Mouse (Mus musculus): Measurements from ENCODE around the gene Nek3. TPM values are rescaled to one million over a fixed set of nuclear protein-coding genes. Genes with fewer than 3 reads are reported as not detected.

Gene Nek3
- polyA plus RNA-seq, 1 experiment from 2014 or later: 2.6 TPM

- no peak for DNase-seq (ENCODE audit: low spot score)
- no peak for TF ChIP-seq CTCF (IDR thresholded peaks at IDR 0.05; ENCODE audit: low read depth)
- no peak for TF ChIP-seq EP300 (optimal IDR thresholded peaks at IDR 0.05)
- H3K27me3 ChIP-seq (ENCODE audit: control insufficient read depth, insufficient read depth, low read length): no peaks in the 10 kb centered on the region
- WGBS: 93% methylated on average over 5 of the region's 5 CpGs
- H3K4me2 ChIP-seq (replicated peaks; ENCODE audit: low read depth): no peak overlapping the region
- H3K4me1 ChIP-seq (replicated peaks; ENCODE audit: control insufficient read depth, insufficient read depth): no peaks in the 10 kb centered on the region
- ATAC-seq (ENCODE audit: low FRiP score, low TSS enrichment): no peak
- no peak overlapping the region for H3K4me3 ChIP-seq (ENCODE audit: low read depth, low read length)
- H3K36me3 ChIP-seq (ENCODE audit: control insufficient read depth, insufficient read depth, low read length): peaks cover 5% of the 10 kb centered on the region; the same call in 1 of the 2 replicates
- no peak overlapping the region for H3K9ac ChIP-seq (ENCODE audit: low read length)
- H3K9me3 ChIP-seq (ENCODE audit: control insufficient read depth, low read length): no peaks in the 10 kb centered on the region
- H3K27ac ChIP-seq (replicated peaks): no peak overlapping the region
These were observed 2.9 kb upstream of the Nek3 start for GRCm38 (mm10) chr8:22169167-22169566.

DNA sequence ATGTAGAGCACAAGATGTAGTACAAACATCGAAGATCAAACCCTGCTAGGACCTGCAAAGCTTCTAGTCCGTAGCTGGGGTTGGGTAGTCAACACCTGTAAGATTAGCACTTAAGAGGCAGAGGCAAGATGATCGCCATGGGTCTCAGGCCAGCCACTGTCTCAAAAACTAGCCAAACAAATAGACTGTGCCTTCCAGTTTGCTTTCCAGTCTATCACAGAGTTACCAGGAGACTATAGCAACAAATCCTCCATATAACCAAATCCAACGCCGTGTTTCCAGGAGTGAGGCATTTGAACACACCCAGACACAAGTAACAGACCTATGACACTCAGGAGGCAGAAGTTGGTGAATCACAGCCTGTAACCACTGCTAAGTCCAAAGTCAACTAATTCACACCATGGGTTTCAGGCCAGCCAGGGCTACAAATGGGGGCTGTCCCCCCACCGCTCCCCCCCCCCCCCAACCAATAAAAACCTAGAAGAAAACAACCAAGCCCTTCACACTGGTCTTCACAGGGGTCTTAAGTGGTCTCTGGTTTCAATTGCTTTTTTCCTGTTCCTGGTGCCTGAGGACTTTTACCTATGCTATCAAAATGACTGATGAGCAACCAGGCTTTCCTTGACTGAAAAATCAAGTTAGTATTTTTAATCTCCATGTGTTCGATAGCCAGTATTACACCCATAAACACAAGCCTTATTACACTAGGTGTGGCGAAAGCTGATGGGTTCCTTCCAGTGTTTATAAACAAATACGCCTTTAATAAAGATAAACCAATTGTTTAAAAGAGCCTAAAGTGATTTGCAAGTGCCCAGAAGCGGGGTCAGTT, 770 bp downstream of the Nek3 start:
- peaks cover 5% of the 10 kb centered on the region; the same call in 1 of the 2 replicates for H3K36me3 ChIP-seq (ENCODE audit: control insufficient read depth, insufficient read depth, low read length)
- no peaks in the 10 kb centered on the region for H3K27me3 ChIP-seq (ENCODE audit: control insufficient read depth, insufficient read depth, low read length)
- H3K9ac ChIP-seq (ENCODE audit: low read length): peak overlapping the region; percentile 61
- H3K9me3 ChIP-seq (ENCODE audit: control insufficient read depth, low read length): no peaks in the 10 kb centered on the region
- WGBS: 45% methylated on average over 9 of the region's 10 CpGs
- ATAC-seq (ENCODE audit: low FRiP score, low TSS enrichment): peak; percentile 39
- H3K4me3 ChIP-seq (ENCODE audit: low read depth, low read length): peak overlapping the region; percentile 61
- no peaks in the 10 kb centered on the region for H3K4me1 ChIP-seq (replicated peaks; ENCODE audit: control insufficient read depth, insufficient read depth)
- no peak for TF ChIP-seq EP300 (optimal IDR thresholded peaks at IDR 0.05)
- no peak for TF ChIP-seq CTCF (IDR thresholded peaks at IDR 0.05; ENCODE audit: low read depth)
- no peak for DNase-seq (ENCODE audit: low spot score)
- H3K27ac ChIP-seq (replicated peaks): peak overlapping the region; percentile 69; the same call in 1 of the 2 replicates
- H3K4me2 ChIP-seq (replicated peaks; ENCODE audit: low read depth): peak overlapping the region; percentile 59

DNA sequence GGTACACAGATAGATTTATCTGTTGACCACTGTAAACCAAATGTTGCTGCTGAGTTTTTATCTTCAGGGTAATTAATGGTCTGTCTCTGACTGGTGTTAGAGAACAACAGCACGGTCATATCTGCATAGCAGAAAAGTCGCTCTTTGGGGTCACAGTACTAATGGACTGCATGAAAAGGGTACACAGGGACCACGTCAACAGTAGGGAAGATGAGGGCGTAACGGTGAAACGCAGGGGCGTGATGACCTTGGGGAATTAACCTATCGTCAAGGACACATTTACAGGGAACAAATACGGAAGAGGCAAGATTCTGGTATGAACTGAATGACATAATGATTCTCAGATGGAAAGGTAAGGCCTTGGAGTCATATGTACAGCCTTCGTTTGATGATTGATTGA, 1.8 kb downstream of the Nek3 start:
- no peak overlapping the region for H3K4me3 ChIP-seq (ENCODE audit: low read depth, low read length)
- no peaks in the 10 kb centered on the region for H3K27me3 ChIP-seq (ENCODE audit: control insufficient read depth, insufficient read depth, low read length)
- no peak overlapping the region for H3K4me2 ChIP-seq (replicated peaks; ENCODE audit: low read depth)
- no peak for ATAC-seq (ENCODE audit: low FRiP score, low TSS enrichment)
- DNase-seq (ENCODE audit: low spot score): no peak
- H3K9ac ChIP-seq (ENCODE audit: low read length): no peak overlapping the region
- TF ChIP-seq EP300 (optimal IDR thresholded peaks at IDR 0.05): no peak
- no peak for TF ChIP-seq CTCF (IDR thresholded peaks at IDR 0.05; ENCODE audit: low read depth)
- 84% methylated on average over 10 of the region's 10 CpGs for WGBS
- no peaks in the 10 kb centered on the region for H3K9me3 ChIP-seq (ENCODE audit: control insufficient read depth, low read length)
- peaks cover 5% of the 10 kb centered on the region; the same call in 1 of the 2 replicates for H3K36me3 ChIP-seq (ENCODE audit: control insufficient read depth, insufficient read depth, low read length)
- H3K4me1 ChIP-seq (replicated peaks; ENCODE audit: control insufficient read depth, insufficient read depth): no peaks in the 10 kb centered on the region
- no peak overlapping the region for H3K27ac ChIP-seq (replicated peaks)

DNA sequence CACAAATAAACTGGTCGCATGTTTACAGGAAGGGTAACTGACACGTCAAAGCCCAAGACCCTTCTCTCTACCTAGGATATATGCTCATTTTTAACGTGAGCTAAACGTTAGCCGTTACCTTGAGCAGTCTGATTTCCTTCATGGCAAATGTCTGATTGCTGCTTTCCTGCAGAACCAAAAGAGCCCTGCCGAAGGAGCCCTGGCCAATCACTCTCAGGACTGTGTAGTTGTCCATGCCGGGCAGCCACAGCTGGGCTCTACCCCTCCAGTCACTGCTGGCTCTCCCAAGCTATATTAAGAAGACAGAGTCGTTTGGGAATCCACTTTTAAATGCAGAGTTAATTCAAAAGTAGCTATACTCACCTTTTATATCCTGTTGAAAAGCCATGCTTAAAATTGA, 4.0 kb downstream of the Nek3 start:
- H3K9me3 ChIP-seq (ENCODE audit: control insufficient read depth, low read length): no peaks in the 10 kb centered on the region
- ATAC-seq (ENCODE audit: low FRiP score, low TSS enrichment) (no peak), DNase-seq (ENCODE audit: low spot score) (no peak)
- H3K4me2 ChIP-seq (replicated peaks; ENCODE audit: low read depth): no peak overlapping the region
- H3K36me3 ChIP-seq (ENCODE audit: control insufficient read depth, insufficient read depth, low read length): no peaks in the 10 kb centered on the region
- no peak overlapping the region for H3K27ac ChIP-seq (replicated peaks)
- no peak overlapping the region for H3K9ac ChIP-seq (ENCODE audit: low read length)
- H3K4me1 ChIP-seq (replicated peaks; ENCODE audit: control insufficient read depth, insufficient read depth): no peaks in the 10 kb centered on the region
- no peaks in the 10 kb centered on the region for H3K27me3 ChIP-seq (ENCODE audit: control insufficient read depth, insufficient read depth, low read length)
- 76% methylated on average over 8 of the region's 8 CpGs for WGBS
- TF ChIP-seq EP300 (optimal IDR thresholded peaks at IDR 0.05) (no peak), CTCF (IDR thresholded peaks at IDR 0.05; ENCODE audit: low read depth) (no peak)
- no peak overlapping the region for H3K4me3 ChIP-seq (ENCODE audit: low read depth, low read length)

- no peak for DNase-seq (ENCODE audit: low spot score)
- 35% methylated on average over 3 of the region's 3 CpGs for WGBS
- ATAC-seq (ENCODE audit: low FRiP score, low TSS enrichment): no peak
- Histone ChIP-seq H3K4me1 (replicated peaks; ENCODE audit: control insufficient read depth, insufficient read depth) (no peaks in the 10 kb centered on the region), H3K9ac (ENCODE audit: low read length) (no peak overlapping the region), H3K4me2 (replicated peaks; ENCODE audit: low read depth) (no peak overlapping the region), H3K4me3 (ENCODE audit: low read depth, low read length) (no peak overlapping the region), H3K9me3 (ENCODE audit: control insufficient read depth, low read length) (no peaks in the 10 kb centered on the region), H3K36me3 (ENCODE audit: control insufficient read depth, insufficient read depth, low read length) (no peaks in the 10 kb centered on the region; the same call in 1 of the 2 replicates), H3K27ac (replicated peaks) (no peak overlapping the region), H3K27me3 (ENCODE audit: control insufficient read depth, insufficient read depth, low read length) (no peaks in the 10 kb centered on the region)
- no peak for TF ChIP-seq CTCF (IDR thresholded peaks at IDR 0.05; ENCODE audit: low read depth)
- no peak for TF ChIP-seq EP300 (optimal IDR thresholded peaks at IDR 0.05)
These were observed 15.9 kb downstream of the Nek3 start for GRCm38 (mm10) chr8:22150345-22150663.

GRCm38 (mm10) chr8:22149643-22150344, 16.4 kb downstream of the Nek3 start:
- DNase-seq (ENCODE audit: low spot score) (no peak), ATAC-seq (ENCODE audit: low FRiP score, low TSS enrichment) (no peak)
- H3K9ac ChIP-seq (ENCODE audit: low read length): no peak overlapping the region
- H3K4me3 ChIP-seq (ENCODE audit: low read depth, low read length): no peak overlapping the region
- H3K27ac ChIP-seq (replicated peaks): no peak overlapping the region
- H3K4me1 ChIP-seq (replicated peaks; ENCODE audit: control insufficient read depth, insufficient read depth): no peaks in the 10 kb centered on the region
- H3K27me3 ChIP-seq (ENCODE audit: control insufficient read depth, insufficient read depth, low read length): no peaks in the 10 kb centered on the region
- no peaks in the 10 kb centered on the region; the same call in 1 of the 2 replicates for H3K36me3 ChIP-seq (ENCODE audit: control insufficient read depth, insufficient read depth, low read length)
- no peak overlapping the region for H3K4me2 ChIP-seq (replicated peaks; ENCODE audit: low read depth)
- WGBS: 68% methylated on average over 11 of the region's 11 CpGs
- H3K9me3 ChIP-seq (ENCODE audit: control insufficient read depth, low read length): no peaks in the 10 kb centered on the region
- no peak for TF ChIP-seq EP300 (optimal IDR thresholded peaks at IDR 0.05)
- no peak for TF ChIP-seq CTCF (IDR thresholded peaks at IDR 0.05; ENCODE audit: low read depth)
